Mouse (Mus musculus): ENCODE data around the gene Vps25. TPM values are rescaled to one million over a fixed set of nuclear protein-coding genes. Genes with fewer than 3 reads are reported as not detected.

Vps25 gene
- total RNA-seq (2015; ENCODE audit: low replicate concordance) (83.8 and 91.5 TPM in 2 replicates), total RNA-seq (2017; ENCODE audit: low replicate concordance) (25.0 and 31.3 TPM in 2 replicates)

DNA sequence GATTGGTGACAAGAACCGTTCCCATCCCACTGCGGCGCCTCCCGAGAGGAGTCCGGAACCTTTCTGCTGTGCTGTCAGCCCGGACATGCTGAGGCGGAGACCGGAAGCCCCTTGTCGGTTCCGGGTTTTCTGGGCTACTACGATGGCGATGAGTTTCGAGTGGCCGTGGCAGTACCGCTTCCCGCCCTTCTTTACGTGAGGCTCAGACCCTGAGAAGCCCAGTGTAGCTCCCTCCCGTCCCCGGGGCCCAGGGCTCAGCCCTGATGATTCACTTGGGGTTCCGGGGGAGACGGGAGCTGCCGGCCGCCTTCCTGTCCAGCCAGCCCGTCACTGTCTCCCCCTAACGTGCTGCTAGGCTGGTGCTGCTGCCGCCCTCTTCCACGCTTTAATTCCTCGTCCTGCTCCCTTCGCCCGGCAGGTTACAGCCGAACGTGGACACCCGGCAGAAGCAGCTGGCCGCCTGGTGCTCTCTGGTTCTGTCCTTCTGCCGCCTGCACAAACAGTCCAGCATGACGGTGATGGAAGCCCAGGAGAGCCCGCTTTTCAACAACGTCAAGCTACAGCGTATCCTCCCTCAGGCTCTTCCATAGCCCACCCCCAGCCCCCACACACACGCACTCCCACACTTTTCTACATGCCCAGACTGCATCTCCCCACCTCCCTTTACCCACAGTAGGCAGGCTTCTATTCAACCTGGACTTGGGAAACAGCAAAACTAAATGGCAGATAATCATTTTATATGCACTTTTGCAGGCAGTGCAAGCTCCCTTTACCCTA is at the start of gene Vps25:
Gene Vps25, plus strand, starts transcription at position 95 of the 777 bp plus-strand sequence.
- ATAC-seq (replicated peaks; ENCODE audit: low FRiP score, poor library complexity, severe bottlenecking) = peak; percentile 93

DNA sequence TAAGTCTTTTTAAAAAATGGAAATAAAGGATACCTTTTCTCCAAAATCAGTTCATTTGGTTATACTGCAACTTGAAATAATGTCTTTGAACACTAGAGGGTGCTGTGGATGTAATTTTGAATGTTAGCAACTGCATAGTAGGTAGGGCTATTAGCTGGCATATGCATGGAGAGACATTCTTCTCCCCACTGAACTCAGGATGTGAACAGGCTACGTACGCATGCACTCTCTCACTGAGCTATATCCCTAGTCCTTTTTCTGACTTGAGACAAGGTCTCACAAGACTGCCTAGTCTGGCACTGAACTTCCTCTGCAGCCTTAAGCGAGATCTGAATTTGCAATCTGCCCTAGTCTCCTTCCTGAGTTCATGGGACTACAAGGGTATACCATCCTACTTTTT is 41.5 kb upstream of the Vps25 start:
- peak; percentile 88 for ATAC-seq (replicated peaks; ENCODE audit: low FRiP score, poor library complexity, severe bottlenecking)

DNA sequence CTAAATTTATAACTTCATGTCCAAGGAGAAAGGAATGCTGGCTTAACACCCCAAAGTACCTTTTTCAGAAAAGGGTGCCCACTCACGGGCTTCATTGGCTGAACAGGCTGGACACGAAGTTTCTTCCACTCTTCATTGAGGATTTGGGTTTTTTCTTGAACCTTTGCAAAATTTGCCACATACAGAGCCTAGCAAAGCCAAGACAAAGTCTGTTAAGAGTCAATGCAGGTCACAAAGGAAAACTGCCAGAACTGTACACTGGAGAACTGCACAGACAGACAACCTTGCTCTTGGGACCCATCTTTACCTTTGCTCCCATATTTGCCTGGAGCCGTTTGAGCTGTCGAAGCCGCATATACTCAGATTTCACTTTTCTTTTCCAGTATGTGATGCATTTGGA is 36.6 kb upstream of the Vps25 start:
- no peak for ATAC-seq (replicated peaks; ENCODE audit: low FRiP score, poor library complexity, severe bottlenecking)

DNA sequence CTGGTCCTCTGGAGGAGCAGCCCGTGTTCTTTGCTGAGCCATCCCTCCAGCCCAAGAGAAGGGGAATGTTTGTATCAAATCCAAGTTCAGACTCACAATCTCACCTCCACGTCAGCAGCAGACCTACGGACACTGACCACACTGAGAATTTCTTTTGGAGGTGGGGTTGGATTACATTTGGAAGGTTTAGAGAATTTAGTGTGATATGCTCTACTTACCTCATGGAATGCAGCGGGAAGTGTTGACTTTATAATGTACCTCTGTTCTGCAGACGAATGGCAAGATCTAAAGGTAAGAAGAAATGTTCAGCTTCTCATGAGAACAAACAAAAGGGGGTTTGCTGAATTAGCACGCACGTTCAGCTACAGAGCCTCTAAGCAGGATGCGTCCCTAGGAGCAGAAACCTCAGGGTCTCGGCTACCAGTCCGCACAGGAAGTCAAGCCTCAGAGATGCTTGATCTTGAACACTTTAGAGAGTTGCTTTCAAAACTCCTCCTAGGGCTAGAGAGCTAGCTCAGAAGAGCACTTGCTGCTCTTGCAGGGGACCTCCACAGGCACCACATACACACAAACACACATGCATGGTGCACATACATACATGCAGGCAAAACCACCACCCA is 35.0 kb upstream of the Vps25 start:
- no peak for ATAC-seq (replicated peaks; ENCODE audit: low FRiP score, poor library complexity, severe bottlenecking)

DNA sequence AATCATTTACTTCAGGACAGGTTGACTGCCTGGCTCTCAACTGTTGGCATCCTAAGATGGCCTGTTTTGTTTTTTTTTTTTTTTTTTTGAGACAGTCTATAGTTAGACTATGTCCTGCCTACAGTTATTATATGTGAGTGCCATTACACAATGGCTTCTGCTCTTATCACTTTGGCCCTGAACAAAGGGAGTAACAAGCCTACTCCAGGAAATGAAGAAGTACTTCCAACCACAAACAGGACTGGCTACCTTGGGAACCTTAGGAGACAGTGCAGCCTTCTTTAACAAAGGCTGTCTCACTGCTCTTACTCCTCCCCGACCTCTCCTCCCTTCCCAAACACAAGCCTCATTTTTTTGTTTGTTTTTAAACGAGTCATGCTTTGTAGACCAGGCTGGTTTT is 32.7 kb upstream of the Vps25 start:
- no peak for ATAC-seq (replicated peaks; ENCODE audit: low FRiP score, poor library complexity, severe bottlenecking)

DNA sequence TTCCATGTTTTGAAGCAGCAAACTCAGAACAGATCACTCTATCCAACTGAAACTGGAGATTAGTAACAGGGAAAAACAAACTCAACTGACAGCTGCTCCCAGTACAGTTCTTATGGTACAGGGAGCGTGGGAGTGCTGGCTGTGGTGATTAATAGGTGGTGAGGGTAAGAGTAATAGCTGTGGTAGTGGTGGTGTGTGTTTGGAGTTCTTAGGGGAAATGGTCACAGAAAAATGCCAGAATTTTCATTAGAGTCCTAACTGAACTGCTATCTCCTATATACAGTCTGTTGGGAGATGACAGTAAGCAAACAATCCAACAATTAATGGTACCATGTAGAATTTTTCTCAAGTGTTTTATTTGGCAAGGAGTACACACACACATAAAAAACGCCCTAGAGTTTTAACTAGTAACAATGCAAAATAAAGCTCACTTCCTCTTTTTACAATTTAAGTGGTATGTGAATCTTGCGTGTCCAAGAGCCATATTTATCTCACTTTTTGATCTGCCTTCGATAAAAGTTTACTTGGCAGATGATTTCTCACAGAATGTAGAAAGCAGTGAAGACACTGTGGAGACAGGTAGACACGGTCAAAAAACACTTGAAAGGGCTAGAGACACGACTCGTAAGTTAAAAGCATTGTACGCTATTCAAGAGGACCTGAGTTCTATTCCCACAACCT is 32.1 kb upstream of the Vps25 start:
- ATAC-seq (replicated peaks; ENCODE audit: low FRiP score, poor library complexity, severe bottlenecking) = no peak

DNA sequence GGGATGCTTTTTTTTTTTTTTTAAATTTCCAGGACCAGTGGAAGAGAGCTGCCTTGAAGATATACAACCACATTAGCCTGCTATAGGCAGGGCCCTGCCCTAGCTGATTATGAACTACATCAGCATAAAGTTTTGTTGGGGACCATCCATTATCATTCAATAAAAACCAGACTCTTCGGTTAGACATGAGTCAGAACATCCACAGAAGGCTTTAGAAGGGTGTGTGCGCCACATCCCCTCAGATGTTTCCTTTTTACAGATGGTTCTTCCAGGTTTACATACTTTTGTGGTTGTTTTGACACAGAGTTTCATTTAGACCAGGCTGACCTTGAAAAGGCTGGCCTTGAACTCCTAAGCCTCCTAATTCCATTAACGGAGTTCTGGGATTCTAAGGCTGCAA is 29.2 kb upstream of the Vps25 start:
- no peak for ATAC-seq (replicated peaks; ENCODE audit: low FRiP score, poor library complexity, severe bottlenecking)

DNA sequence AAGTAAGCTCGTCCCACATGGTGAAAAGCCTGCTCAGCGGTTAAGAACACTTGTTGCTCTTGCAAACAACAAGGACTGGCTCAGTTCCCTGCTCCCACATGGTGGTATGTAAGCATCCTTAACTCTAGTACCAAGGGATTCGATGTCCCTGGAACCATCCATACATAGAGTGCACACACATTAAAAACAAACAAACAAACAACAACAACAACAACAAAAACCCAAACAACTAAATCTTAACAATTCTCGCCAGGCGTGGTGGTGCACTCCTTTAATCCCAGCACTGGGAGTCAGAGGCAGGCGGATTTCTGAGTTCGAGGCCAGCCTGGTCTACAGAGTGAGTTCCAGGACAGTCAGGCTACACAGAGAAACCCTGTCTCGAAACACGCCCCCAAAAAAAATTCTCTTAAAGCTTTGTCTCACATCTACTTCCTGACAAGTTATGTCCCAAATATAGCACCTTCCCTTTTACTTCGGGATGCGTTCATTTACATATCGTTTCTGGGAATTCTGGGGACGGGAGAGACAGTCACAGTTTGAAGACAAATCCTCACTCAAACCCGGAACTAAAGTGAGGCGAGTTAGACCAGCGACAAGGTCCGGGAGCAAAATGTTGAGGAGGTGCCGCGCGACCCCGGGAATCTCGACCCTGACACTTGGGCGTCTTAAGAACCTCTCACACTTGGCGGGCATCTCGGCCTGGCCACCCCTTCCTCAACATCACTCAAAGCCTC is 28.0 kb upstream of the Vps25 start:
- peak; percentile 28 for ATAC-seq (replicated peaks; ENCODE audit: low FRiP score, poor library complexity, severe bottlenecking)

DNA sequence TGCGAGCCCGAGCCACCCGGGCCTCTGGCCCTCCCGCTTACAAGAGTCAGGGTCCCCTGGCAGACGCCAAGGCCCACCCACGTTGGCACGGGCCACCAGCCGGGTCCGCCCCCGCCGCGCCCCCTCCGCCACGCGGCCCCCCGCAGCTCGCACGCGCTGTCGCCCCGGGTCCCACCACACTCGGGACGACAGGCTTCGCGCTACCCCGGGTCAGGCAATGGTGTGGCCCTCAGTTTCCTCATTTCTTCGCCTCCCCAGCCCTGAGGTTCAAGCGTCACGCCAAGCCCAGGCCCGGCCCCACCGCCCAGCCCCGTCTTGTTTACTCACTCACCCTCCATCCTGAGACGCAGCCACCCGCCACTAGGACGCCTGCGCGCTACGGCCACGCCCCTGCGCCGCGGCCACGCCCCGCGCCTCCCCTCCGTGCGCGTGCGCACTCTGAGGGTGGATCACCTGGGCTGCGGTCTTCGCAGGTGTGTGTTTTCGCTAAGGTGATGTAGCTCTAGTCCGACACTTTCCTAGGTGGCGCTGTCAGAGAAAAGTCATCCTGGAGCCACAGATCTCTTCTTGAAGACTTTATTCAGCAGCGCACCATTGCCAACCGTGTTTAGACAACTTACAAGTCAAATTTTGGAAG is 27.3 kb upstream of the Vps25 start, which contains the start of gene Ezh1:
Gene Ezh1, minus strand, starts transcription at position 399 of the 637 bp plus-strand sequence.
- ATAC-seq (replicated peaks; ENCODE audit: low FRiP score, poor library complexity, severe bottlenecking) = peak; percentile 95

DNA sequence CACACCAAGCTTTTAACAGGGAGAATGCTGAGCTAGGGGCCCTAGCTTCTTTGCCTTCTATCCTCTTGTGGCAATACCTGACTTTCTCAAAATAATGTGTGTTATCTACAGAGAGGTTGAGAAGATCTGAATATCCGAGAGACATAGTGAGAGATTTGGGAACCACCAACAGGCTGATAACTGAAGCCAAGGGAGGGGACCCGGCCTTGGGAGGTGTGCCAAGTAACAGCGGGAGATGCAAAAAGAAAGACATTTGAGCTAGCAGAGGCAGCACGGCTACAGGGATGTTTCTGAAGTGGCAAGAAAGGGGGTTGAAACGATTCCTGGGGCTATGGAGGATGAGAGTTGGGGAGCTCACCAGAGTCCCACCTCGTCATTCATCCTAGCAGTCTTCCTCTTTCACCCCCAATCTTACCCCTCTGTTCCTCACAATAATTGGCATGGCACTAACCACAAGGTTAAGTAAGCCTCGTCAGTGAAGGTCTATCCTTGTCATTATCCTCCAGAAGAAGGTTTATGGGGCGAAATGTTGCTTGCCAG is 24.1 kb upstream of the Vps25 start:
- ATAC-seq (replicated peaks; ENCODE audit: low FRiP score, poor library complexity, severe bottlenecking) = no peak

DNA sequence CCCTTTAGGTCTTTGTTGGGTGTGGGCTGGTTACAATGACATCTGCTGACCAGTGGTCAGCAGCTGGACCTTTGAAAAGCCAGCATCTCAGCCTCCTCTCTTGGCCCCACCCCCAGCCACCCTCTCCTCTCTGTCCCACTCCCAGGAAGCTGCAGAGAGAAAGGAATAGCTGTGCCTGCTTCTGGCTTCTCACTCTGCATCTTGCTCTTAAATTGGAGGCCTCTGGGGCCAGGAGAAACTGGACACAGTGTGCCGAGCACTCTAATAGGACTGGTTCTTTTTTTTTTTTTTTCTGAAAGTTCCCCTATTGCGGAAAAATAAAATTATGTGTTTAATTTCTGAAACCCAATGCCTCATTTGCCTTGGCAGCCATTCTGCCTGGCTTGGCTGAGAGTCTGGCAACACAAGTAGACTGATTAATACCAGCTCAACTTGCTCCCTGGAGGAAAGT is 23.4 kb upstream of the Vps25 start:
- no peak for ATAC-seq (replicated peaks; ENCODE audit: low FRiP score, poor library complexity, severe bottlenecking)

DNA sequence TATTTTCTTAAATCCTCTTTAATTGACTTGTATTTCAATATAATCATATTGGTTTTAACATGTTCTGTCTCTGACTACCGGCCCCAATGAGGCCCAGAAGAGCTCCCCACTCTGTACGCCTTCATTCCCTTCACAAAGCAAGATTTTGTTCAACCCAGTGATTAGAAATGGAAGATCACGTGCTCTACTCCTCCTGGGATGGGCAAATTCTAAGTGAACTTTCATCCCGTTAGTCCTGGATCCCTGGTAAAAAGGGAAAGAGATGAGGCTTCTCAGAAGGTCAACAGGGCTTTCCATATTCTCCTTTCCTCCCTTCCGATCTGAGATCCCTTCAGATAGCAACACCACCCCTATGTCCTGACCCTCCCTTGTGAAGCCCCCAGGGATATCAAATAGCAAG is 23.0 kb upstream of the Vps25 start:
- ATAC-seq (replicated peaks; ENCODE audit: low FRiP score, poor library complexity, severe bottlenecking) = no peak

DNA sequence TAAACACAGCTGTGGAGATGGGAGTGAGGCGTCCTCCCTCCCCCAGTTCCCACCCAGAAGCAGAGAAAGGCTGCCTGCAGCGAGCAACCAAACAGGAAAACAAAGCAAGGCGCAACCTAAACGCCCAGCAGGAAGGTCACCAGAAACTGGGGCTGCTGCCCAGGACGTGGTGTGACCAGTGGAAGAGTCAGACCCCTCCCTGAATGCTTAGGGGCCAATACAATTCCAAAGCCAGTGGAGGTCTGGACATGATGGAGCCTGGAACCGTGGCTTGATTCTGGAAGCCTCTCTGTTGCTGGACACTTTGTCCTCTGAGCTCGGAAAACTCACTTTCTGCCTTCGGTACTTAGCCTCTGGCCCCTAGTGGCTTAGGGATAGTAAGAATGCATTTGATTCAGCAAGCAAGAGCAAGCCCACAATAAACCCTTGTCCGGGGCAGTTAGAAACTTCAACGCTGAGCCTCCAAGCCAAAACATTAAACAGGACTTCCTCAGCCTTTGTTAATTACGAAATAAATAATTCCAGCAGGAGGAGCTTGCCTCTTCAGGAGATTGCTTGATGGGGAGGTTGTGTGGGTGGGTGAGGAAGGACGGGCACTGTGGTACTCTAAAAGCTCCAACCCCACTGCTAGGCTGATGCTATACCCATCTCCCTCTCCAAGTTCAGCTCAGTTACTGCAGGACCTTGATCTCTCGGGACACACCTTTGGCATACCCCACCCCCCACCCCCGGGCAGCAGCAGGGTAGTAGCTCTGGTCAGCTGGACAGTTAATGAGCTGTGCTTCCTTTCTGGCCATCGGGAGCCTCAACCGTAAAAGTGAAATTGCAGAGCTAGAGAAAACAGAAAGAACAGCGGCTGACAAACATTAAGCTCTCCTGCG is 22.3 kb upstream of the Vps25 start:
- ATAC-seq (replicated peaks; ENCODE audit: low FRiP score, poor library complexity, severe bottlenecking) = no peak

DNA sequence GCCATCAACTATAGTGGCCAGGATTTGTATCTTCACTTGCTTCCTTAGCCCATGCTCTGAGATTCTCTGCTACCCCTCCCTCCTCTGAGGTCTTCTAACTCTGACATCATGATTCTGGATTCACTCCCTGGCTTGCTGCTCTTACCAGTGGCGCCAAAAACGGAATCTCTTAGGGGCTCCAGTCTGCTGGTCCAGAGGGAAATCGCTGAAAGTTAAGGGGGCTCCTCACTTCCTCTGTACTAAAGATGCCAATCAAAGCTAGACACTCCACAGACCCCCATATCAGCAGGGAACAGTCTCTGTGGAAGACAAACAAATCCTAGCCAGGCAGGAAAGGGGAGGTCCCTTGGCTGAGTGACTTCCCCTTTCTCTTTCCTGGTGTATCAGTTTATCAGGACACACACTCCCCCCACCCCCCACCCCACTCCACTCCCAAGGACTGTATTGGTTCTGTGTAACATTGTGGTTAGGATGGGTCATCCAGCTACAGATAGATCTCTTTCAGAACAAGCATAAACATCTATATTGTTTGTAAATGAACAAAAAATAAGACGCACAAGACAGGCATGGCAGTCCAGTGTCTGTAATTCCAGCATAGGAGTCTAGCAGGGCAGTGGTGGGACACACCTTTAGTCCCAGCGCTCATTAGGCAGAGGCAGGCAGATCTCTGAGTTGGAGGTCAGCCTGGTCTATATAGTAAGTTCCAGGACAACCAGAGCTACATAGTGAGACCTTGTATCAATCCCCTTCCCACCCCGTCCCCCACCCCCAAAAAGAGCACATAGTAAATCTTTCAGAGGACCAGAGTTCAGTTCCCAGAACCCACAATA is 21.3 kb upstream of the Vps25 start:
- ATAC-seq (replicated peaks; ENCODE audit: low FRiP score, poor library complexity, severe bottlenecking) = no peak

DNA sequence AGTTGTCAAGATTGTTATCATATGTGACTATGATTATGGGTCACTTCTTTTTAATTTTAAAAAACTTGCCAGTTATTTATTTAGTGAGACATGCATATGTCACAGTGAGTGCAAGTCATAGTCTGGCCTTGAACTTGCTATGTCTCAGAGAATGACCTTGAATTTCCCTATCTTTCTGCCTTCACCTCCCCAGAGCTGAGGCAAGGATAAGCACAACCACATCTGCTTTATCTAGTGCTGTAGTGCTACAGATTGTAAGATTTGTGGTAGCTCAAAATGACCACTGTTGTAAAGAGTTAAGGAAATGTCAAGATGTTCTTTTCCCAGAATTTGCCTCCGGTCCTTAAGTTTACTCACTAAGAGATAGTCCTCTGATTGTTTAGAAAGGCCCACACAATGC is 20.3 kb upstream of the Vps25 start:
- no peak for ATAC-seq (replicated peaks; ENCODE audit: low FRiP score, poor library complexity, severe bottlenecking)

DNA sequence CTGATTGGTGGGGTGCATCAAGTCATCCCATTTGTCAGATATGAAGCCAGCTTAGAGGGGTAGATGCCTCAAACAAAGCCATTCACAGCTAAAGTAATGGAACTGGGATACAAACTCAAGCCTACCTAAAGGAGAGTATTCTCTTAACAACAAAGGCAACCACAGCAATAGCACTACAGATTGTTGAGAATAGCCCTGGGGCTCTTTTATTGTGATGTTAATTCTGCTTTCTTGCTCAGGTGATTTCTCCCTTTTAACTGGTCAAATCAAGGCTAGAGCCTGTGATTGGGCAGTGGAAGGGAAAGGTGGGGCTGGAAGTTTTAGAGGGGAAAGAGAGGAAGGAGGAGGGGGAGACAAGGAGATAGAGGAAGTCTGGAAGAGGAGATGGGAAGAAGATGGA is 19.4 kb upstream of the Vps25 start:
- ATAC-seq (replicated peaks; ENCODE audit: low FRiP score, poor library complexity, severe bottlenecking) = no peak

DNA sequence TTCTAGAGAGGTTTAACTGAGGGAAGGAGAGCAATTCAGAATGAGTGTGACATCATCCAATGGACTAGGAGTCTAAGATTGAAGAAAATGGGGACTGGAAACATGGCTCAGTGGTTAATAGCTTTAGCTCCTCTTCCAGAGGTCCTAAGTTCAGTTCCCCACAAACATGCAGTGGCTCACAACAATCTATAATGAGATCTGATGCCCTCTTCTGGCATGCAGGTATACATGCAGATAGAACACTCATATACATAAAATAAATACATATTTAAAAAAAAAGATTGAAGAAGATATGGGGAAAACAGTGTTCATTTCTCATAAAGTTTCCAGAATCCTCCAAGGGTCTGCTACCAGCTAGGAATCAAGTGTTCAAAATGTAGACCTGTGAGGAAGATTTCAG is 18.1 kb upstream of the Vps25 start:
- no peak for ATAC-seq (replicated peaks; ENCODE audit: low FRiP score, poor library complexity, severe bottlenecking)

DNA sequence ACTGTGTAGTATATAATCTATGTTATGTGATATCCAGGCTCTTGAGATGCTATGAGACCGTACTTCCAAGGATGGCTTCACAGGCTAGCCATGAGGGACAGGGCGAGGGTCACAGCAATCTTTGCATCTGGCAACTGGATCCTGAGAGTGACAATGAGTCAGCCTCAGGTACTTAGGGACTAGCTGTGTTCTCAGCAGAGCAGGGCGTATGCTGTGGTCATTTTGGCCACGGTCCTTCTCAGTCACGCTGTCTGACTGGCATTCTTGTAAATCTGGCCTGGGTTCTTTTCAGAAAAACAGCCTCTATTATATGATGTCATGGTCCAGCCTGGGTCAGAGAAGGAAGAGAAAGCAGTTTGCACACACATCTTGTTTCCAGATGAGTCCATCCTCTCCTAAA is 16.7 kb upstream of the Vps25 start:
- ATAC-seq (replicated peaks; ENCODE audit: low FRiP score, poor library complexity, severe bottlenecking) = no peak
